Mouse (Mus musculus) ES-E14 (cell line): Measurements from ENCODE around the gene Accsl. TPM values are rescaled to one million over a fixed set of nuclear protein-coding genes. Genes with fewer than 3 reads are reported as not detected.

Experiments used
- DNase-seq: peaks from one replicate; pipeline ENCODE4 v3.0.0-alpha.2; 2013; ENCODE audit warnings: low read depth, low spot score
- H3K27ac ChIP-seq: 2 replicates; pipeline ENCODE4 v1.5.1; 2012; ENCODE audit warnings: low read depth, mild to moderate bottlenecking, low read length, moderate library complexity, mixed read lengths; ENCODE audit not compliant: poor library complexity, insufficient read depth, severe bottlenecking
- H3K36me3 ChIP-seq: 2 replicates; pipeline ENCODE4 v1.6.1; 2012; ENCODE audit warnings: mild to moderate bottlenecking, low read length, moderate library complexity, mixed read lengths; ENCODE audit not compliant: control insufficient read depth, poor library complexity, insufficient read depth, severe bottlenecking
- H3K4me1 ChIP-seq, 2 experiments: fragments of 150-350 bp in 1 of 2; sonication (generic) in 1 of 2; 2 replicates each; pipeline ENCODE4 v1.6.1; 2012; ENCODE audit warnings: low read length in 2 of 2, mild to moderate bottlenecking in 1 of 2, mixed read lengths in 1 of 2; ENCODE audit not compliant: control insufficient read depth in 2 of 2, insufficient read depth in 2 of 2, poor library complexity in 1 of 2
- H3K4me3 ChIP-seq, 2 experiments: fragments of 150-350 bp in 1 of 2; sonication (generic) in 1 of 2; 2 replicates each; pipeline ENCODE4 v1.5.1; 2012; ENCODE audit warnings: low read length in 2 of 2, low read depth in 1 of 2, mild to moderate bottlenecking in 1 of 2, mixed read lengths in 1 of 2; ENCODE audit not compliant: insufficient read depth in 1 of 2, poor library complexity in 1 of 2, severe bottlenecking in 1 of 2
- H3K9ac ChIP-seq: 2 replicates; pipeline ENCODE4 v1.6.1; 2012; ENCODE audit warnings: low read depth, mild to moderate bottlenecking, low read length, mixed read lengths; ENCODE audit not compliant: poor library complexity, insufficient read depth, severe bottlenecking
- H3K9me3 ChIP-seq: fragments of 150-350 bp; sonication (generic); 2 replicates; pipeline ENCODE4 v1.6.1; 2012; ENCODE audit warnings: low read depth, mild to moderate bottlenecking, low read length; ENCODE audit not compliant: control insufficient read depth, insufficient read depth
- CHD2 ChIP-seq: IDR thresholded peaks from 2 replicates; pipeline ENCODE4 v1.6.1; 2014; ENCODE audit warnings: mild to moderate bottlenecking, low read depth, low read length, inconsistent platforms
- HCFC1 ChIP-seq: IDR thresholded peaks from 2 replicates; pipeline ENCODE4 v1.6.1; 2012; ENCODE audit warnings: low read length, inconsistent platforms, borderline replicate concordance; ENCODE audit not compliant: insufficient read depth
- MAFK ChIP-seq: IDR thresholded peaks from 2 replicates; pipeline ENCODE4 v1.6.1; 2014; ENCODE audit warnings: mild to moderate bottlenecking, low read depth, low read length, inconsistent platforms; ENCODE audit not compliant: insufficient read depth
- ZC3H11A ChIP-seq: IDR thresholded peaks from 2 replicates; pipeline ENCODE4 v1.6.1; 2012; ENCODE audit warnings: low read depth, mild to moderate bottlenecking, inconsistent platforms, low read length, borderline replicate concordance
- ZNF384 ChIP-seq: IDR thresholded peaks from 2 replicates; pipeline ENCODE4 v1.6.1; 2012; ENCODE audit warnings: low read depth, low read length, inconsistent platforms
- in situ Hi-C, 2 experiments: fragments of 600-800 bp; cut with MboI; formaldehyde crosslinking; loops; one replicate each; pipeline ENCODE4 v1.15.1; 2025; ENCODE audit warnings: low sequenced_read_pairs in 2 of 2, inconsistent platforms in 1 of 2; ENCODE audit not compliant: unreplicated experiment in 2 of 2
- total RNA-seq: library from RNA; depleted of rRNA; stranded (reverse); fragments of 300-350 nt; gene quantifications from 2 replicates; pipeline ENCODE4 v1.2.3, GENCODE M21; 2012; rRNA removed

Gene Accsl
- total RNA-seq, 1 experiment = 21.4 TPM

GRCm38 (mm10) chr2:93809931-93810330, 59.0 kb downstream of the Accsl start:
- no peaks in the 10 kb centered on the region for H3K9me3 ChIP-seq
- H3K4me3 ChIP-seq = no peak overlapping the region
- H3K4me1 ChIP-seq = peaks cover 0 to 5% of the 10 kb centered on the region in 2 experiments; a peak in 1 of 4 replicates
- TF ChIP-seq CHD2 (no peak), ZNF384 (no peak), HCFC1 (no peak), ZC3H11A (no peak), MAFK (no peak)
- DNase-seq = no peak
- H3K9ac ChIP-seq = no peak overlapping the region
- peaks cover 16% of the 10 kb centered on the region; the same call in 1 of the 2 replicates for H3K36me3 ChIP-seq
- no peak overlapping the region for H3K27ac ChIP-seq
- in situ Hi-C loops = no loop called here

DNA sequence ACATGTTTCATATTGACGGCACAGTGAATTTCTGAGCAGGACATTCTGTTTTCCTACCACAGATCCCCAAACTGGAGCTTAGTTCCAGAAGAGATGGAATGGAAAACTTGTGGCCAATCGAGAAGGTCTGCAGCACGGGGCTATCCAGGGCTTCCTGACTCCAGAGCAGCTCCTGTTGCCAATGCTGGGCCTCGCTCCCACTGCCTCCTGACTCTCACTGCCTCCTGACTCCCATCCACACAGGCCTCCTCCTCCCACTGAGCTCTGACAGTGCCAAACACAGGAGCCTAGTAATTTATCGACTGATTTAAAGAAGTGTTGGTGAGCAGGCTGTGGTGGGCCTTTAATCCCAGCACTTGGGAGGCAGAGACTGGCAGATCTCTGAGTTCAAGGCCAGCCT, 60.9 kb downstream of the Accsl start:
- Histone ChIP-seq H3K27ac (no peak overlapping the region), H3K9ac (no peak overlapping the region), H3K4me1 (0 out of 4 replicates have a peak, but pooled peaks cover 0 to under 1% of the 10 kb centered on the region in 2 experiments), H3K4me3 (no peak overlapping the region), H3K9me3 (no peaks in the 10 kb centered on the region), H3K36me3 (peaks cover 18% of the 10 kb centered on the region; the same call in 1 of the 2 replicates)
- in situ Hi-C loops = no loop called here
- TF ChIP-seq MAFK (no peak), ZC3H11A (no peak), HCFC1 (no peak), CHD2 (no peak), ZNF384 (no peak)
- DNase-seq = no peak

- H3K9ac ChIP-seq = no peak overlapping the region
- no peak overlapping the region for H3K4me3 ChIP-seq
- no peaks in the 10 kb centered on the region for H3K9me3 ChIP-seq
- H3K36me3 ChIP-seq = peaks cover 18% of the 10 kb centered on the region; the same call in 1 of the 2 replicates
- no peak for TF ChIP-seq MAFK
- no peak for TF ChIP-seq CHD2
- no peak for TF ChIP-seq HCFC1
- TF ChIP-seq ZC3H11A = no peak
- TF ChIP-seq ZNF384 = no peak
- in situ Hi-C loops = no loop called here
- H3K27ac ChIP-seq = no peak overlapping the region
- no peak for DNase-seq
- no peaks in the 10 kb centered on the region for H3K4me1 ChIP-seq
These were observed 61.5 kb downstream of the Accsl start for GRCm38 (mm10) chr2:93807440-93807839.

DNA sequence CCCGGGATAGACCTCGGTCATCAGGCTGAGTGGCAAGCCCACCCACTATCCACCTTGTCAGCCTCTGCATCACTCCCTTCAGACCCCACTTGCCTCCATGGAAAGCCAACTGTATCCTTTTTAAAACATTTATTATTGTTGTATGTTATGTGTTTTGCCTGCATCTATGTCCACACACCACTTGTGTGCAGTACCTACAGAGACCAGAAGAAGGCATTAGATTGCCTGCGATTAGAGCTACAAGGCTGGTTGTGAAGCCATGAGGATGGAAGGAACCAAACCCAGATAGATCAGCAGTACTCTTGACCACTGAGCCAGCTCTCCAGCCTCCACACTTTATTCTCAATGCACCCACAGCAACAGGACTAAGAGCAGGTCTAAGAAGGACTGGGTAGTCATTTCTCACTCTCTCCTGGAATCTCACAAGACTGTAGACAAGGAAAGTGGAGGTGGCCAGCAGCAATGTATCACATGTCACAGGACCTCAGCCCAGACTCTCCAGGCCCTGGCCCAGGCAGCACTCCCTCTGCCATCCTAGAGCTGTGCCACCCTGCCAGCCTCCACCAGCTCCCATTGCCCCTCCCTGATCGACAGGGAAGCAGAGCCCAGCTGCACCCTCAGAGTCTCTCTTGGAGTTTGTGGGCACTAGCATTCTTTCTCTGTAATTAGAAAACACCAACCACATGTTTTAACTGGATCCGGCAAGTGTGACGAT, 62.3 kb downstream of the Accsl start:
- no peak overlapping the region for H3K9ac ChIP-seq
- H3K36me3 ChIP-seq = peaks cover 21% of the 10 kb centered on the region; the same call in 1 of the 2 replicates
- H3K9me3 ChIP-seq = no peaks in the 10 kb centered on the region
- in situ Hi-C loops = no loop called here
- DNase-seq = no peak
- no peak for TF ChIP-seq MAFK
- TF ChIP-seq ZC3H11A = no peak
- TF ChIP-seq HCFC1 = no peak
- TF ChIP-seq CHD2 = no peak
- TF ChIP-seq ZNF384 = no peak
- no peaks in the 10 kb centered on the region for H3K4me1 ChIP-seq
- no peak overlapping the region for H3K27ac ChIP-seq
- H3K4me3 ChIP-seq = no peak overlapping the region

- in situ Hi-C loops = no loop called here
- DNase-seq = no peak
- no peak for TF ChIP-seq MAFK
- TF ChIP-seq CHD2 = no peak
- TF ChIP-seq ZC3H11A = no peak
- TF ChIP-seq HCFC1 = no peak
- TF ChIP-seq ZNF384 = no peak
- no peak overlapping the region for H3K9ac ChIP-seq
- H3K4me3 ChIP-seq = no peak overlapping the region
- peaks cover 14% of the 10 kb centered on the region; the same call in 1 of the 2 replicates for H3K36me3 ChIP-seq
- no peaks in the 10 kb centered on the region for H3K4me1 ChIP-seq
- no peaks in the 10 kb centered on the region for H3K9me3 ChIP-seq
- no peak overlapping the region for H3K27ac ChIP-seq
These were observed 63.4 kb downstream of the Accsl start for GRCm38 (mm10) chr2:93805523-93805922.

Other genes starting within 250 kb of the Accsl start
- 0.05 and 0.09 TPM in 2 replicates for gene Alx4, start 226.8 kb downstream of the Accsl start, total RNA-seq
- 49.9 and 67.4 TPM in 2 replicates for gene Ext2, start 46.6 kb downstream of the Accsl start, total RNA-seq
- gene Accs, start 19.2 kb downstream of the Accsl start, total RNA-seq = 5.0 and 5.5 TPM in 2 replicates
- gene Gm13889, start 88.0 kb upstream of the Accsl start, total RNA-seq = 1.0 and 1.5 TPM in 2 replicates
- not detected in 2 replicates for gene Gm27027, start 127.2 kb upstream of the Accsl start, total RNA-seq
- gene Alkbh3, start 141.7 kb upstream of the Accsl start, total RNA-seq = 41.5 and 50.2 TPM in 2 replicates